Mouse (Mus musculus): ENCODE measurements around the gene Lyg2.

DNA sequence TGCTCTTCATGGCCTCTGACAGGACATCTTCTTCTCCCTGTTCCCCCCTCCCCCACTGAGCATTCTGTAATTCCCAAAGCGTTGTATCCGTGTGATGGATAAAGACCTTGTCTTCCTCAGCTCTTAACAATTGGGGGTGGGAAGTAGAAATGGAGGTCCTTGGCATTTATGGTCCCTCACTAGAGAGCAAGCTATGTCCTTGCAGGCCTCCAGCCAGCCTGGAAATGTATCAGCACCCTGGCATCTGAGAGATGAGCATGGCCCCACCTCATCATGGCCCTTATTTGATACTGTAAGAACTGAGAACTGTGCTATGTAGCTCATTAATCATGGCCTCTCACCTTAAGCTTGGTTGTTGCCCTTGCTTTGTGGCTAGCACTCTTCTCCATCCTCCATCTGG is 39.0 kb upstream of the Lyg2 start:
- TF ChIP-seq CTCF (IDR thresholded peaks at IDR 0.05; ENCODE audit: borderline replicate concordance, control insufficient read depth, extremely low read depth, insufficient read depth, low read length, poor library complexity): no peak
- TF ChIP-seq POLR2A (IDR thresholded peaks at IDR 0.05; ENCODE audit: control insufficient read depth, extremely low read depth, insufficient read depth, low read length, poor library complexity): no peak
